Mouse (Mus musculus) lung, adult 2 months (tissue): ENCODE results near the gene Slc26a1.

Experiments used
- CTCF ChIP-seq: fragments of 200-500 bp; IDR thresholded peaks from 2 replicates; pipeline ENCODE4 v1.5.1; 2011; ENCODE audit warnings: mild to moderate bottlenecking, low read length, control low read depth; ENCODE audit not compliant: insufficient read depth
- POLR2A ChIP-seq: fragments of 200-500 bp; IDR thresholded peaks from 2 replicates; pipeline ENCODE4 v1.6.1; 2011; ENCODE audit warnings: low read depth, mild to moderate bottlenecking, control low read depth, low read length, borderline replicate concordance; ENCODE audit errors: extremely low read depth

DNA sequence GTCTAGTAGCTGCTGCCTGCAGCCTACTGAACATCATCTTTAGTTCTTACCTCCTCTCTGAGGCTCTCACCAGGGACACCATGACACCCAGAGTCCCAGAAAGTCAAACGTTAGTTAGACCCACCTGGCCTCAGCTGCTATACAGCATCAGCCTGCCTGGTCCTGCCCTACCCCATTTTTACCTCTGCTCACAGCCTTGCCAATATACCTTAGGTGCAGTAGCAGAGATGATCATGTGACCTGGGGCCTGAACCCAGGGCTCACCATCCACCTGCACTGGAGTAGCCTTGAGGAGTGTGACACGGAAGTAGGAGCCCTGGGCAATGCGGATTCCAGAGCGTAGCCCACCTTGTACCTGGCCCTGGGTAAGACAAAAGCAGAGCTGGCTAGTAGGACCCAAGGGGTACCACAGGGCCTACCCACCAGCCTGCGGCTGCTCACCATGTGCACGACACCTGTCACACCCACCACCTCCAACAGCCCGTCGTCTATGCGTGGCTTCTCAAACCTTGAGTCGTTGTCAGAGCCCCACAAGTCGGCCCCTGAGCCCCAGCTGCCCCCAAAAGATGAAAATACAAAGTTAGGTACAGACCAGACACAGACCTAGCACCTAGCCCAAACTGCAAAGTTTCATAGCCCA lies 26.3 kb downstream of the Slc26a1 start:
- no peak for TF ChIP-seq POLR2A
- TF ChIP-seq CTCF = no peak
